Mouse (Mus musculus): Measurements from ENCODE around the gene Ccdc181. TPM values are rescaled to one million over a fixed set of nuclear protein-coding genes. Genes with fewer than 3 reads are reported as not detected.

Gene Ccdc181
- total RNA-seq, 2 experiments from 2014 or later = 21.1 to 21.8 TPM

- no peak for DNase-seq
These were observed 12.0 kb downstream of the Ccdc181 start for GRCm38 (mm10) chr1:164287406-164287805.

GRCm38 (mm10) chr1:164292040-164292439 is 16.7 kb downstream of the Ccdc181 start:
- DNase-seq = no peak

GRCm38 (mm10) chr1:164294071-164294470 is 18.7 kb downstream of the Ccdc181 start:
- no peak for DNase-seq

GRCm38 (mm10) chr1:164296473-164296872 is 21.1 kb downstream of the Ccdc181 start:
- no peak for DNase-seq

- no peak for DNase-seq
These were observed 26.6 kb downstream of the Ccdc181 start for GRCm38 (mm10) chr1:164301949-164302348.

GRCm38 (mm10) chr1:164303821-164304220 is 28.4 kb downstream of the Ccdc181 start, which contains the start of gene Nme7:
Gene Nme7 (plus strand): TSS chr1:164304121.
- no peak for DNase-seq

DNA sequence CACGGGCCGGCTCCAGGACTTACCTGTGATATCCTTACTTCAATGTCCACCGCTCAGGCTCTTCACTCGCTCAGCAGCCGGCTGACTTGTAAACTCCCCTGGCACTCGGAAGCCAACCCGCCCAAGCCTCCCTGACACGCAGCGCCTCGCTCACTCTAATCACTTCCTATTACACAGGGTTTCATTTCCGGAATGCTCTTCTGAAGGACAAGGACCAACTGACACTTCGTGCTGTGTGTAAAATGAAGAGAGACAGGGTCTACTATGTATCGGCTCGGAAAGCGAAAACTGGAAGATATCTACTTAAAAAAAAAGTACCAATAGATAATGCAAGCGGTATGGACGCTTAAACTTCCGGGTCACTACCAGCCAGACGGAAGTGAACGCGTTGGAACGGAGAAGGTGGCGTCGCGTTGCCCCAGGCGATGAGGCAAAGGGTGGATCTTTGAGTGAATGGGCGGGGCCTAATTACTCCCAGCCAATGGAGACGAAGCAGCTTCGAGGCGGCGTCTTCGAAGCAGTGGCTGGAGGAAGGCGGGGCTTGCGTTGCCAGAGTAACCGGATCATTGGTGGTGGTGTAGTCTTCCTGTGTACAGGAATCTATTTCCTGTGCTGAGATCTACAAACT is 31.9 kb downstream of the Ccdc181 start, which contains the start of gene Blzf1:
TSS of gene Blzf1 (minus strand) at position 366 of the 628 bp plus-strand sequence.
- DNase-seq = peak; percentile 93 to 94

GRCm38 (mm10) chr1:164307922-164308321 is 32.5 kb downstream of the Ccdc181 start:
- DNase-seq = no peak

GRCm38 (mm10) chr1:164314085-164314484 is 38.7 kb downstream of the Ccdc181 start:
- DNase-seq = no peak

DNA sequence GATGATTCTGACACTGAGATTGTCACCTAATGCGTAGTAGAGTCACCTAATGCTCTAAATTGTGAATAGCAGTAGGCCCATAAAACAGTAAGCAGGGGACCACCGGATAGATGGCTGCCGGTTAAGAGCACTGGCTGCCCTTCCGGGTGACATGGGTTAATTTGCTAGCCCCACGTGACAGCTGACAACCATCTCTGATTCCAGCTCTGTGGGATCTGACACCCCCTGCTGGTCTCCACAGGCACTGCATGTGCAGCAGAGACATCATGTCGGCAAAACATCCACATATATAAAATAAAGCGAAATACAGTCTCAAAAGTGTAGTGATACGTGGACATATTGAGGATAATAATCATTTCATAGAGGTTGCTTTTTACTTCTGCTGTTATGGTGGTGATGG is 39.9 kb downstream of the Ccdc181 start:
- no peak for DNase-seq

DNA sequence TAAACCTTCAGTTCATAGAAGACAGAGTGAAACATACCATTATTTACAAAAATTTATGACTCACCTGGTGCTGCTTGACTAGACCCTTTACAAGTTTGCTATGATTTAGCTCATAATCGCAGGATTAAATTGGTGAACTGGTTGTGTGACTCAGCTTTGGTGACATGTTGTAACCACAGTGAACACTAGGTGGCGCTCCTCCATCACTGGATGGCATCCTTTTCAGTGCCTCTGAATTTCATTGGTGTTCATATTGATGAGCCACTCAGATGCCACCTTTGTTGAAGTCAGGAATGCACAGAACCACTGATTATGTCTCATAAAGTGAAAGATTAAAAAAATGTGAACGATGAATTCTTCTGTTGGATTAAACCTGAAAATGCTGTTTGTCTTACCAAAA is 41.3 kb downstream of the Ccdc181 start:
- peak; percentile 79 to 81 for DNase-seq

DNA sequence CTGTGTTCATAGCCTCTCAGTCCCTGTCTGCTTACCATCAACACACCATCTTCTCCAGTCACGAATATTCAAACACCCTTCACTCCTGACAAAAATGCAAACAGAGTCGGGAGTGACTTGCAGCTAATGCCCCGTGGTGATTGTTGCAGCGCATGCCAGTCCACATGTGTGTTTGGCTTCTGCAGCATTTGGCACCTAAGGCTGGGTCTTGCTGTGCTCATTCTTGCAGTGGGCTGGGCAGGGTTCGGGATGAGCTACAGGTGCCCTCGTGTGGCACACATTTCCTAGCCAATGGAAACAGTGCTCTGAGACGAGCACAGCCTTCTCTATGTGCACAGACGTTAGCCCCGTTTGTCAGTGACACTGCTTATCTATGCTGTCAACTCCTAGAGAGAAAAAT is 41.9 kb downstream of the Ccdc181 start:
- no peak for DNase-seq

GRCm38 (mm10) chr1:164318474-164318873 is 43.1 kb downstream of the Ccdc181 start:
- DNase-seq = no peak

- no peak for DNase-seq
These were observed 44.3 kb downstream of the Ccdc181 start for GRCm38 (mm10) chr1:164319542-164320140.

- peak; percentile 31 to 41 for DNase-seq
These were observed 45.3 kb downstream of the Ccdc181 start for GRCm38 (mm10) chr1:164320731-164321130.

- no peak for DNase-seq
These were observed 46.0 kb downstream of the Ccdc181 start for GRCm38 (mm10) chr1:164321408-164321807.

DNA sequence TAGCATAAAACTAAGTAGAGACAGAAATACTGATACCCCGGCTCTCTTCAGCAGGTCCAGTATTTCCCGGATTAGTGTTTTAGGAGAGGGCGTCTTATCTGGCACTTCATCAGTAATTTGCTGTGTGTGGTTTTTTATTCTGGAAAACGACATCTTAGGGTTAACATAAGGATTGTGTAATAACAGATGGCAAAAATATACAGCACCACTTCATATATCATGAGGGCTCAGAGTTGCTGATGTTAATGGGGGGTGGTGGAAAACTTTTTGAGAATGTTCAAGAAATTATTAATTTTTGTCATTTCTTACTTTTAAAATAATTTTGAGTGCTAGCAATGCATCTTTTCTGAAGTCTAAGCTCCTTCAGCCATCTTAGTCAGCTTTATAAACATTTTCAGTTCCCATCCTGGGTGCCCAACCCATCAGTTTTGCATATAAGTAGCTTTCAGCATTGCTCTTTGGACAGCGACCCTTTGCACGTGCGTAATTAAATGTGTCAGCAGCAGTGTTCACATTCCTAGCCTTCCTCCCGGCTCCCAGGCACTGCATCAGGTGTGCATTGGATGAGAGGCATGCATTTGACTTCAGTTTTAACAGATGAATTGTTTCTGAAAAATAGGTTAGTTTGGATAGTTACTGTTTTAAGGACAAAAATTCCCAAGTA is 47.7 kb downstream of the Ccdc181 start:
- DNase-seq = no peak

GRCm38 (mm10) chr1:164324221-164324620 is 48.8 kb downstream of the Ccdc181 start:
- DNase-seq = no peak

- no peak for DNase-seq
These were observed 49.5 kb downstream of the Ccdc181 start for GRCm38 (mm10) chr1:164324878-164325277.

- DNase-seq = peak; percentile 60
These were observed 51.3 kb downstream of the Ccdc181 start for GRCm38 (mm10) chr1:164326600-164327155.

DNA sequence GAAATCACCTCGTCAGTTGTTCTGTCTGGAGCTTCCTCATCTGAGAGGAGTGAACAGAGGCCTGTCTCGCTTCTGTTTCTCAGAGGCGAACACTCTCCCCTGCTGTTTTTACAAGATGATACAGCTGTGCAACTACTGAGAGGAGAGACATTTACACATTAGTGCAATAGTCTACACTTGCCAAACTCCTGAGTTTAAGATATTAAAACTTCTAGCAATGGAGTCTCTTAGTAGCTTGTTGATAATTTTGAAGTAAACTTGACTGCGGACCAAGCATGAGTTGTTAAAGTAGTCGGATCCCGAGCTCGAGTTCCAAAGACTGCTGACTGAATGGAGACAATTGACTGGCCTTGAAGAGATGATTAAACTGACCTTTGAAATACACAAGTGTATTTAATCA is 52.4 kb downstream of the Ccdc181 start:
- DNase-seq = no peak

DNA sequence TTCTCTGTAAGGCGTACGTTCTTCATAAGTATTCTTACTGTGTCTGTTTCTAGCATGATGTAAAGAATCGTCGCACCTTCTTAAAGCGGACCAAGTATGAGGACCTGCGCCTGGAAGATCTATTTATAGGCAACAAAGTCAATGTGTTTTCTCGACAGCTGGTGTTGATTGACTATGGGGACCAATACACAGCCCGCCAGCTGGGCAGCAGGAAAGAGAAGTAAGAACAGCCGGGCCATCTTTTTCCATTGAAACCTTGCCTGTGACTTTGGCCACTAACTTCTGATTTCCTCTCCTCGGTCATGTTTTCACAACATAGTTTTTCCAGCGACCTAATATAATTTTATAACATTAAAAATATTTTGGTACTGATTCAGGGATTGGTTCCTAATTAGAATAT is 57.2 kb downstream of the Ccdc181 start:
- DNase-seq = no peak

DNA sequence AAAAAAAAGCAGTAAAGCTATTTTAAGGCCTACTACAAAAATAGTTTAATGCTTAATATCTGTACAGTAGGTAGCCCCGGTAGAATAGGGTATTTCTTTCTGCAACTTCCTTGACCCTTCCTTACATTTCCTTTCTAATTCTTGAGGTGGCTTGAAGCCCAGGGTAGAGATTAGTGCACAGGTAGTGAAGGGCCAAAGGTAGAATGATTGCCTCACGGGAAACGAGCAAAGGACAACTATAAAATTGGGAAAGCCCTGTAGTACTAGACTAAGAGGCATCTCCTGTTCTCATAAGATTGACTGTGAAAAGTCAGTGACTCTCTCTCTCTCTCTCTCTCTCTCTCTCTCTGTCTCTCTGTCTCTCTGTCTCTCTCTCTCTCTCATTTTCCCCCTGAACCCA is 60.0 kb downstream of the Ccdc181 start:
- DNase-seq = no peak
